Mouse (Mus musculus) fat pad, adult 2 months (tissue): ENCODE measurements at regions not wholly inside any gene's neighbourhood (a gene's known extent, or its start where the extent isn't known, plus 50 kb on each side); places are given as distances from the start of the nearest gene placed in this dataset.

Experiments
- DNase-seq: peaks from one replicate; pipeline ENCODE4 v3.0.0-alpha.2; 2011; ENCODE audit warnings: low read depth, low spot score; ENCODE audit errors: extremely low read depth

DNA sequence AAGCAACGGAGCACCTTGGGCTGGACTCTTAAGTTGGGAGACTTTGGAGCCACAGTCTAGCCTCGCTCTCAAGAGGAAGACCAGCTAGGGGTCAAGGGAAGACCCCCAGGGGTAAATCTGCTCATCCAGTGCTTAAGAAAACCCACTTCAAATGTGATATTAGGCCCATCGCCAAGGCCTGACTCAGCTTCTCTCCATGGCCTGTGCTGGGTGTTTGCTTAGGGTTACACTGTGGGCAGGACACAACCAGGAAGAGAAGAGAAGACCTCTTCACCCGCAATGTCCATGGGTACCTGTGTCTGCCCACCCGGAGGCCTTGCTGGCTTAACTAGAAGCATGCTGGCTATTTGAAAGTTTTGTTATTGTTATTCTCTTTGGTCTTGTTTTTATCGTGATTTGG, 151.0 kb upstream of the Tmc1 start:
- no peak for DNase-seq

DNA sequence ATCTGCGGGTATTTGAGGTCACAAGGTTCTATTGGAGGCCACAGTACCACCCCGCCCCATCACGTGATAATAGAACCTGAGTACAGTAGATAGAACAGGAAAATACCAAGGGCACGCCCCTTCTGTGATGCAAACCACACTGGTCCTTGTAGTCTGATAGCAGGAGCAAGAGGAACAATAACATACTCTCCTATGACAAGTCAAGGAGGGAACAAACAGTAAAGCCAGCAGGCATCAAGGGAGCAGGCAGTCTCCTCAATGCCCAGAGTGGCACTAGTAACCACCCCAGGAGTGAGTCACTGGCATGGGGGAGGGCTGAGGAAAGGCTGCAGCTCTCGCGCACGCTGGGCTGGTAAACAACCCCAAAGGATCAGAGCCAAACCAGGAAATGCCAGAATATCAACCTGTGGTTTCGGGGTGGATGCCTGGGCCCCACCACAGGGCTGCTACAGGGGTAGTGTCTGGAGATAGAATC, 150.5 kb upstream of the Tmc1 start:
- DNase-seq = no peak

GRCm38 (mm10) chr19:21077771-21078548, 124.0 kb upstream of the Tmc1 start:
- DNase-seq = peak; percentile 92

DNA sequence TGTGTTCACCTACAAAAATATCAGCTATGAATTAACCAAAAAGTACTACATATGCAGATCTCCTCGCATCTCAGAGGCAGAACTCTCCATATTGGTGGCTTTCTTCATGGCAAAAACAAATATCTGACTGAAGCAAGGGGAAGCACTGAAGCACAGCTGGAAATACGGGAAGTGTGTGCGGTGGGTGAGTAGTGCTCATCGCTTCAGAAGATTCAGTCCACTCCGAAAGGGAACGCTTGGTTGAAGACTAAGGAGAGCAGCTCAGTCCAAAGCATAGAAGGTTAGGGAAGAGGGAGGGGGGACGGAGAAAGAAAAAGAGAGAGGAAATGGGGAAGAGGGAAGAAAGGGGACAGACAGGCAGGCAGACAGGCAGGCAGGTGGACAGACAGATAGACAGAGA, 114.4 kb upstream of the Tmc1 start:
- DNase-seq = no peak

DNA sequence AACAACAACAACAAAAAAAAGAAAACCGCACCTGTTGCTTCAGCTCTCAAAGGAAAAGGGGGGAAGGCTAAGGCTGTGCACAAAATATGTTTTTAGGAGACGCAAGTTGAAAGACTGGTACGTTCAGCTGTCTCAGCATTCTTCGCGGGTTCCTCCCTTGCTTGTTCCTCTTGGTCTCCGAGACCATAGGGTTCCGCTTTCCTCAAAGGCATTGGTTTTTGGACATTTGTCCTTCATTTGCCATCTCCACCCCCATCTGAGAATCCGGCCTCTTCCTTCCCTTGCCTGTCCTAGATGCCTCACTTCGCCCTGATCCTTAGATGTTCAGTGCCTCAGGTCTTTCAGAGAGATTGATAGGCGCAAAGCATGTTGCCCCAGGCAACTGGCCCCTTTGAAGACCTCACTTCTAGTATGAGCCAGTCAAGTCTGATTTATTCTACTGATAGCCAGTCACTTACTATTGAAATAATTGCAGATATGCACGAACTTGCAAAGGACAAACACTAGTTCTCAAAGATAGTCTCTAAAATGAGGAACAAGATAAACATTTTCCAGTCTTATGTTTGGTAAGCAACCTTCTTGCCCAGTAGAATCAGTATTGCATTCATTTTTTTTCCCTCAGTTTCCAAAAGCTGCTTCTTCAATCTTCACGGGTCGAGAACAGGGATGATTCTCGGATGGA, 112.6 kb upstream of the Tmc1 start:
- DNase-seq = no peak

DNA sequence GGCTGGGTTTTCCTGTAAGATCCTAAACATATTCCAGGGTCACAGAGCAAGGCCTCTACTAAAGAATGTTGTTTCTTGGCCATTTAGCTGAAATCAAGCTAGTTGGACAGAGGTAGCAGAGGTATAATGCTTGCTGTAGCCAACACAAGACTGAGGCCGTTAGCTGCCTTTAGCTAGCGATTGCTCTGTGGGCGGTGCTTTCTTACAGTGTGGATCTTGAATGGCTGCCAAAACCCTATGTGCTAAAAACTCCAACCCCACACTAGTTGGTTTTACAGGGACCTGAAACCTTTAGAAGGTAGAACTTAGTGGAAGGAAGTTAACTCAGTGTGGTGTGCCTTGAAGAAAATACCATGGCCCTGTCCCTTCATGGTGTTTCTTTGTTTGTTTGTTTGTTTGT, 110.9 kb upstream of the Tmc1 start:
- no peak for DNase-seq

GRCm38 (mm10) chr19:21053597-21054544, 99.9 kb upstream of the Tmc1 start:
- DNase-seq = no peak

DNA sequence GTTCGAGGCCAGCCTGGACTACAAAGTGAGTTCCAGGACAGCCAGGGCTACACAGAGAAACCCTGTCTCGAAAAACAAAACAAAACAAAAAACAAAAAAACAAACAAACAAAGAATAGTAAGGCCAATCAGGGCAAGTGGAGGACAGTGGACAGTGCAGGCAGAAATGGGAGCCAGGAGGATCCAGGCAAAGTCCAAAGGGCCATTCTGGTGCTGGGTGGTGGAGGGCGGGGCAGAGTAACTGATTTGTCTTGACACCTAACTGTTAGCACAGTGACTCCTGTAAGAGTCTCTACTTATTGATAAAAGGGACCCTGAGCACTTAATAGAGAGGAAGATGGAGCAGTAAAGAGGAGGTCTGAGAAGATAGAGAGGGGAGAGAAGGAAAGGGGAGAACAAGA, 98.8 kb upstream of the Tmc1 start:
- DNase-seq = no peak

DNA sequence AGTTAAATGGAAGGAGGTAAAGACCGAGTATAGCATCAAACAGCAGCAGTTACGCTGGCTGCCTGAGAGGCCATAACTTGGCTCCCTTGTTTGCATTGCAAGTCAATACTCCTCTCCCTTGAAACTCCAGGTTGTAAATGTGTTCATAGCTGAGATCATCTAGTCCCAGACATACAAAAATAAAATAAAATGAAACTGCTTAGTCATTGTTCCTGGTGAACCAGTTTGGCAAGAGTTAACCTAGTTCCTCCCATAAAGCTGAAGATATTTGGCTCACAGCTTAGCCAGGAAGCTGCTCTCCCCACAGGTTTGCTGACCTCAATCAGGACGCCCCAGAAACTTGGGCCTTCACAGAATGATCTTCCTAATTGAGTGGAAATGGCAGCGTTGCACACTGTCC, 97.9 kb upstream of the Tmc1 start:
- no peak for DNase-seq

GRCm38 (mm10) chr19:21050994-21051721, 97.2 kb upstream of the Tmc1 start:
- no peak for DNase-seq

DNA sequence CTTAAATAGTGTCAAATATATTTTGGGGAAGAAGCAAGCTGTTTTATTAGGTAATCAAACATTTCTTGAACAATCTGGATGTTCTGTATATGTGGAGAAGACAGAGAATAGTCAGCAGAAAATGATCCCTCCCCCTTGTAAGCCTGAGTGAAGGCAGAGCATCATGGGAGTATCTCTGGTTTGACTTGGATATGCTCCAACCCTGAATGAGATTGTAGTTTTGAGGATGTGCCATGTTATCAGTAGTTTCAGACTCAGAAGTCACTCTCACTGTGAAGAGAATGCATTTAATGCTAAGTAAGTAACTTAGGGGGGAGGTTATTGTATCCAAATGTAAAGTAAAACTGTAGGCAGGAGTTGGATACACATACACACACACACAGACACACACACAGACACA, 95.3 kb upstream of the Tmc1 start:
- DNase-seq = no peak

- DNase-seq = no peak
Observed at GRCm38 (mm10) chr19:21045565-21045964, 91.6 kb upstream of the Tmc1 start.

DNA sequence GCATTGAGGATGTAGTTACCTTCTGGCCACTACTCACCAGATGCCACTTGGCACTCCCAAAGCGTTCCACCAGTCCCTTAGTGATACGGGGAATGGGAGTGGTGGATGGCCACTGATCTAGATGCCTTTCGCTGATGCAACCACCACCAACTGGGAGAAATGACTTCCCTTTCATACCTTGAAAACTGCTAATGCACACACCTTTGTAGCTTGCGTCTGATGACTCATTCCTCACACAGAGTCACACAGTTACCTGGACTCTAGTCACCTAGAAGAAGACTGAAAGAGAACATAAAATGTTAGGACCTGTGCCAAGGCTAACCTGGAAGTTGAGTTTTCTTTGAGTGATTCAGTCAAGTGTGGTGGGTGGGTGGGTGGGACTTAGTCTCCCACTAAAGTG, 90.0 kb upstream of the Tmc1 start:
- DNase-seq = no peak

GRCm38 (mm10) chr19:21042536-21042935, 88.5 kb upstream of the Tmc1 start:
- no peak for DNase-seq

DNA sequence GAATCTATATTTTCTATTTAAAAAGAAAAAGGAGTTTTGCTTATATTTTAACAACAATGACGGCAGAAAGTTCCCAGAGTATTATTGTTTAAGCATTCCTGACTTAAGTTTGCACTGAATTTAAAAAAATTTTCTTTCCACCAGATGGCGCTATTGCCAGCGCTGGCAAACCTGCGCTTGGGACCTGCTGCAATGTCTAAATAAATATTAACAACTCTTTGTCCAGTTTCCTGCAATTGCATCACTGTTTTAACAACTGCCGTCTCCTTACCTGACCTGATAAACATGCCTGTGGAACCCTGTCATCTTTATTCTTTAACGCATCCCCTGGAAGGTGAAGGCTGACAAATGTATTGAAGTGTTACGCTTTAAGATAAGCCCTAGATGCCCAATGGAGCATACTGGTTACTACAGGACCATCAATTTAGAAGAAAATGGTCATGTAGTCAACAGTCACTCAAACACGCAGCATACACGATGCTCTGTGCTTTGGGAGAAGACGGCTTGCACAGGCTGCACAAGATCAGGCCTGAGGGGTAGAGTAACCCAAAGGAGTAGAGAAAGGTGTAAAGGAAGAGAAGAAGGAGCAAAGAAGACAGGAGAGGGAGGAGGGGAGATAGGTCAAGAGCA, 83.6 kb upstream of the Tmc1 start:
- DNase-seq = no peak

DNA sequence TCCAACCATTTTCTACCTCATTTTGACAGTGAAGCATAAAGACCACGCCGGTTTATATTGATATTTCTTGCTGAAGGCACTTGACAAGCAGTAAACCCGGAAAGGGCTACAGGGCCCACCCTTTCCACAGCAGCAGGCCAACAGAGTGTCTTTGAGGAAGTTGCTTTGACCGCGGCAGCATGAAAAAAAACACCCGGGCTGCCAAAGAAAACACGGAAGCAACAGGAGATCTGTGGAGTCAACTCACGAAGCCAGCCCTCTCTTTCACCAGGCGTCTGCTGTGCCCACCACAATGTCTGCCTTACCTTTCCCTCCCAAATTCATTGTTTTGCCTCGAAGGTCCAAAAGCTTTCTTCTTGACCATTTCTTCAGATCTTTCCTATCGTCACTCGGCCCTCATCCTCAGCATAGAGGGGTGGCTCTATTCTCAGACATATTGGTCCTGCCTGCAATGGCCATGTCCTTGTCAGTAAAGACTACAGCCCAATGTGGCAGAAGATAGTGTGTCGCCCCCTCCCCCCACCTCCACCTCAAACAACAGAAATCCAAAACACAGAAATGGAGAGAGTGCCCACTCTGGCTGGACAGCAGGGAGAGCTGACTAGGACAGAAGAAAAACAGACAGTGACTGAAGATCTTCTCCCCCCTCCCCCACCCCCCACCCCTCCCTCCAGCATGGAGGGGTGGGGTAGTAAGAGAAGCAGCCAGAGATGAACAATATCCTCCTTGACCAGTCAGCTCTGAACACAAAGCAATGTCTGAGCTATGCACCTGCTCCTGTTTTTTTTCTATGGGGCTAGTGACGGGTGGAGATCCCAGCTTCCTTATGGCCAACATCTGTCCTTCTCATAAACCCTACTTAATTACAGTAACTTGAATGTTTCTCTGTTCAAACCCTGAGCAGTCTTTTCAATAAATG, 82.8 kb upstream of the Tmc1 start:
- DNase-seq = no peak

DNA sequence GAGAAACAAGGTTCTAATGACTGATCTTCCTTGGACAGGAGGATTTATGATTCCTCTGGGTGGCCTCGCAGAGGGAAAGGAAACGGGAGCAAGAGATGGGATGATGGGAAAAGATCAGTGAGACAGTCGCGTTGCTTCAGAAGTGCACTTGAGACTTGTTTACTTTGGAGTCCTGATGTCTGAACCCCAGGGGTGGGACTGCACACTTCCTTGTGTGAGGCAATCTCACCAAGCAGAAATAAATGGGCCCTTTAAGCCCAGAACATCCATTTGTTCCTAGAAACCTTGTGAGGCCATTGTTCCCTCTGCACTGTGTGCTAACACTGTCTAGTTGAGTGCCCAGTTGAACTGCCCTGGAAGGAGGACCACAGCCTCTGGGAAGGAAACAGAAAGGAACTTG, 81.5 kb upstream of the Tmc1 start:
- DNase-seq = peak; percentile 93

GRCm38 (mm10) chr19:21033991-21034390, 80.0 kb upstream of the Tmc1 start:
- DNase-seq = no peak

GRCm38 (mm10) chr19:21032558-21032957, 78.6 kb upstream of the Tmc1 start:
- no peak for DNase-seq
